Mouse (Mus musculus) Patski (cell line): ENCODE measurements around the gene Smtnl2. TPM values are rescaled to one million over a fixed set of nuclear protein-coding genes. Genes with fewer than 3 reads are reported as not detected.
"Not testable (repeated sequence)": the region's sequence is repeated elsewhere in the genome, so short reads cannot be mapped to it uniquely, and the experiment has no call there.

Experiments used
- ATAC-seq: fragments of 100-300 bp; one replicate; pipeline ENCODE4 v1.8.0; 2021
- CTCF ChIA-PET: fragments of 350-600 bp; sonication (Branson Sonifier 250); formaldehyde crosslinking; loops from one replicate; lab custom pipeline; 2022; ENCODE audit warnings: inconsistent platforms; lab: Charles Lee
- POLR2A ChIA-PET: fragments of 350-600 bp; sonication (Branson Sonifier 250); formaldehyde crosslinking; loops from one replicate; lab custom pipeline; 2022; ENCODE audit warnings: antibody characterized with exemption, inconsistent platforms; lab: Charles Lee
- DNase-seq: peaks from one replicate; pipeline ENCODE4 v3.0.0-alpha.2; 2011; ENCODE audit warnings: low read depth, low spot score
- H3K27me3 ChIP-seq: fragments of 371-371 bp; one replicate; pipeline ENCODE4 v1.5.1; 2021
- CTCF ChIP-seq: fragments of 100-300 bp; IDR thresholded peaks from one replicate; pipeline ENCODE4 v1.5.1; 2021
- in situ Hi-C: fragments of 300-500 bp; cut with MboI; formaldehyde crosslinking; loops from 3 replicates; pipeline ENCODE4 v1.11.1; 2018; ENCODE audit warnings: low pct_unique_long_range_greater_than_20kb, mixed read lengths
- polyA plus RNA-seq: library from polyadenylated mRNA; unstranded; gene quantifications from one replicate; pipeline ENCODE4 v1.2.3, GENCODE M21; 2021

Gene Smtnl2
- polyA plus RNA-seq, 1 experiment from 2014 or later, result 18.8 TPM

- no peak for DNase-seq
- POLR2A ChIA-PET, result no interaction called here
- CTCF ChIA-PET, result no interaction called here
- in situ Hi-C loops, result no loop called here
- ATAC-seq, result no peak
- no peaks in the 10 kb centered on the region for H3K27me3 ChIP-seq
- no peak for TF ChIP-seq CTCF
Observed at GRCm38 (mm10) chr11:72438411-72438810, 26.9 kb upstream of the Smtnl2 start.

- no peaks in the 10 kb centered on the region for H3K27me3 ChIP-seq
- CTCF ChIA-PET, result interaction anchor here (1.6 to 2.2 kb wide), 2 partner anchors 53 to 73 kb away, joined by 3 to 7 read pairs; partner anchors contain the start of gene Spns2
- POLR2A ChIA-PET, result no interaction called here
- in situ Hi-C loops, result no loop called here
- DNase-seq, result no peak
- TF ChIP-seq CTCF, result no peak
- no peak for ATAC-seq
Observed at GRCm38 (mm10) chr11:72436756-72437650, 25.5 kb upstream of the Smtnl2 start.

GRCm38 (mm10) chr11:72436271-72436670 lies 24.8 kb upstream of the Smtnl2 start:
- ChIA-PET POLR2A (no interaction called here), CTCF (interaction anchor here (1.3 to 2.2 kb wide), 5 partner anchors 33 to 128 kb away, joined by 3 to 7 read pairs (median 3); partner anchors contain the start of gene Spns2)
- DNase-seq (no peak), ATAC-seq (no peak)
- H3K27me3 ChIP-seq, result no peaks in the 10 kb centered on the region
- in situ Hi-C loops, result no loop called here
- TF ChIP-seq CTCF, result no peak

- POLR2A ChIA-PET, result no interaction called here
- DNase-seq (no peak), ATAC-seq (no peak)
- no peak for TF ChIP-seq CTCF
- H3K27me3 ChIP-seq, result no peaks in the 10 kb centered on the region
- CTCF ChIA-PET, result interaction anchor here (1.2 to 2.2 kb wide), 6 partner anchors 28 to 129 kb away, joined by 3 to 7 read pairs (median 3); partner anchors contain the start of gene Spns2
- in situ Hi-C loops, result no loop called here
Observed at GRCm38 (mm10) chr11:72435694-72436045, 24.2 kb upstream of the Smtnl2 start.

- ATAC-seq (peak; percentile 27), DNase-seq (no peak)
- no peak for TF ChIP-seq CTCF
- H3K27me3 ChIP-seq, result no peaks in the 10 kb centered on the region
- ChIA-PET POLR2A (interaction anchor here (0.7 kb wide), 1 partner anchor 53 kb away, joined by 3 read pairs; no protein-coding TSS in a partner anchor), CTCF (interaction anchor here (1.2 to 2.2 kb wide), 6 partner anchors 29 to 129 kb away, joined by 3 to 7 read pairs (median 3); partner anchors contain the start of gene Spns2)
- in situ Hi-C loops, result no loop called here
Observed at GRCm38 (mm10) chr11:72434963-72435693, 23.6 kb upstream of the Smtnl2 start, which contains the start of gene Ggt6. Gene Ggt6, plus strand, starts transcription at chr11:72435526.

- CTCF ChIA-PET, result interaction anchor here (1.3 to 2.1 kb wide), 4 partner anchors 84 to 206 kb away, joined by 5 to 6 read pairs (median 6); no protein-coding TSS in a partner anchor
- in situ Hi-C loops, DNase-seq, ATAC-seq, H3K27me3 ChIP-seq, POLR2A ChIA-PET: not testable (repeated sequence)
Observed at GRCm38 (mm10) chr11:72430311-72431068, 19.0 kb upstream of the Smtnl2 start.

- ATAC-seq, result peak; percentile 60
- in situ Hi-C loops, result loop anchor here (5.0 kb wide), 2 partner anchors 72 to 207 kb away; no protein-coding TSS in a partner anchor
- CTCF ChIA-PET, result interaction anchor here (0.8 to 2.1 kb wide), 13 partner anchors 15 to 208 kb away, joined by 3 to 6 read pairs (median 4); partner anchors contain the start of gene Tekt1
- peak; percentile 94 for TF ChIP-seq CTCF
- H3K27me3 ChIP-seq, result no peaks in the 10 kb centered on the region
- POLR2A ChIA-PET, result interaction anchor here (0.8 kb wide), 1 partner anchor 18 kb away, joined by 3 read pairs; the partner anchor contains the start of gene Smtnl2
- no peak for DNase-seq
Observed at GRCm38 (mm10) chr11:72429288-72429690, 17.8 kb upstream of the Smtnl2 start.

- no peaks in the 10 kb centered on the region for H3K27me3 ChIP-seq
- DNase-seq, result no peak
- CTCF ChIA-PET, result interaction anchor here (0.8 to 2.1 kb wide), 12 partner anchors 15 to 207 kb away, joined by 3 to 6 read pairs (median 4); partner anchors contain the start of gene Tekt1
- peak; percentile 64 for ATAC-seq
- TF ChIP-seq CTCF, result peak; percentile 85
- POLR2A ChIA-PET, result no interaction called here
- in situ Hi-C loops, result loop anchor here (5.0 kb wide), 2 partner anchors 71 to 206 kb away; no protein-coding TSS in a partner anchor
Observed at GRCm38 (mm10) chr11:72428694-72429093, 17.2 kb upstream of the Smtnl2 start.

GRCm38 (mm10) chr11:72426884-72427283 lies 15.4 kb upstream of the Smtnl2 start:
- ATAC-seq, result no peak
- DNase-seq, result no peak
- ChIA-PET POLR2A (no interaction called here), CTCF (interaction anchor here (2.2 to 2.4 kb wide), 2 partner anchors 16 to 57 kb away, joined by 5 to 7 read pairs; no protein-coding TSS in a partner anchor)
- in situ Hi-C loops, result loop anchor here (5.0 kb wide), 2 partner anchors 70 to 205 kb away; no protein-coding TSS in a partner anchor
- TF ChIP-seq CTCF, result no peak
- H3K27me3 ChIP-seq, result no peaks in the 10 kb centered on the region
